Mouse (Mus musculus): ENCODE results near the gene Olfr195. TPM values are rescaled to one million over a fixed set of nuclear protein-coding genes. Genes with fewer than 3 reads are reported as not detected.

Gene Olfr195
- polyA plus RNA-seq, 1 experiment from 2014 or later: not detected

Other genes starting within 250 kb of the Olfr195 start
- not detected in 2 replicates for gene Olfr181, start 218.3 kb upstream of the Olfr195 start, polyA plus RNA-seq (2014; fragmentation: Nextera tagmentation; extraction: Ambion mirVana)
- gene Olfr180, start 217.7 kb upstream of the Olfr195 start, polyA plus RNA-seq (2014; fragmentation: Nextera tagmentation; extraction: Ambion mirVana): not detected in 2 replicates
- gene Olfr183, start 151.7 kb upstream of the Olfr195 start, polyA plus RNA-seq (2014; fragmentation: Nextera tagmentation; extraction: Ambion mirVana): not detected in 2 replicates
- gene Olfr186, start 116.8 kb upstream of the Olfr195 start, polyA plus RNA-seq (2014; fragmentation: Nextera tagmentation; extraction: Ambion mirVana): not detected in 2 replicates
- not detected in 2 replicates for gene Olfr187, start 107.3 kb upstream of the Olfr195 start, polyA plus RNA-seq (2014; fragmentation: Nextera tagmentation; extraction: Ambion mirVana)
- not detected in 2 replicates for gene Olfr190, start 69.0 kb upstream of the Olfr195 start, polyA plus RNA-seq (2014; fragmentation: Nextera tagmentation; extraction: Ambion mirVana)
- not detected in 2 replicates for gene Olfr191, start 57.2 kb upstream of the Olfr195 start, polyA plus RNA-seq (2014; fragmentation: Nextera tagmentation; extraction: Ambion mirVana)
- not detected in 2 replicates for gene Olfr193, start 35.2 kb upstream of the Olfr195 start, polyA plus RNA-seq (2014; fragmentation: Nextera tagmentation; extraction: Ambion mirVana)
- gene Olfr194, start 26.0 kb upstream of the Olfr195 start, polyA plus RNA-seq (2014; fragmentation: Nextera tagmentation; extraction: Ambion mirVana): not detected in 2 replicates
- not detected in 2 replicates for gene Olfr196, start 23.4 kb downstream of the Olfr195 start, polyA plus RNA-seq (2014; fragmentation: Nextera tagmentation; extraction: Ambion mirVana)
- not detected in 2 replicates for gene Olfr198, start 56.5 kb downstream of the Olfr195 start, polyA plus RNA-seq (2014; fragmentation: Nextera tagmentation; extraction: Ambion mirVana)
- gene Olfr199, start 72.7 kb downstream of the Olfr195 start, polyA plus RNA-seq (2014; fragmentation: Nextera tagmentation; extraction: Ambion mirVana): 0.12 TPM in 1 of 2 replicates, not detected in the other
- not detected in 2 replicates for gene Olfr201, start 125.6 kb downstream of the Olfr195 start, polyA plus RNA-seq (2014; fragmentation: Nextera tagmentation; extraction: Ambion mirVana)
- gene Olfr202, start 139.7 kb downstream of the Olfr195 start, polyA plus RNA-seq (2014; fragmentation: Nextera tagmentation; extraction: Ambion mirVana): not detected in 2 replicates
- gene Olfr203, start 151.8 kb downstream of the Olfr195 start, polyA plus RNA-seq (2014; fragmentation: Nextera tagmentation; extraction: Ambion mirVana): not detected in 2 replicates
- not detected in 2 replicates for gene Olfr204, start 171.2 kb downstream of the Olfr195 start, polyA plus RNA-seq (2014; fragmentation: Nextera tagmentation; extraction: Ambion mirVana)
- gene Olfr205, start 184.1 kb downstream of the Olfr195 start, polyA plus RNA-seq (2014; fragmentation: Nextera tagmentation; extraction: Ambion mirVana): not detected in 2 replicates
- gene Olfr206, start 202.2 kb downstream of the Olfr195 start, polyA plus RNA-seq (2014; fragmentation: Nextera tagmentation; extraction: Ambion mirVana): not detected in 2 replicates
- not detected in 2 replicates for gene Olfr209, start 216.9 kb downstream of the Olfr195 start, polyA plus RNA-seq (2014; fragmentation: Nextera tagmentation; extraction: Ambion mirVana)